Mouse (Mus musculus): Measurements from ENCODE around the gene Jarid2. TPM values are rescaled to one million over a fixed set of nuclear protein-coding genes. Genes with fewer than 3 reads are reported as not detected.

The Jarid2 gene
- total and polyA plus RNA-seq, 3 experiments, result 7.3 to 24.5 (median 20.2) TPM

DNA sequence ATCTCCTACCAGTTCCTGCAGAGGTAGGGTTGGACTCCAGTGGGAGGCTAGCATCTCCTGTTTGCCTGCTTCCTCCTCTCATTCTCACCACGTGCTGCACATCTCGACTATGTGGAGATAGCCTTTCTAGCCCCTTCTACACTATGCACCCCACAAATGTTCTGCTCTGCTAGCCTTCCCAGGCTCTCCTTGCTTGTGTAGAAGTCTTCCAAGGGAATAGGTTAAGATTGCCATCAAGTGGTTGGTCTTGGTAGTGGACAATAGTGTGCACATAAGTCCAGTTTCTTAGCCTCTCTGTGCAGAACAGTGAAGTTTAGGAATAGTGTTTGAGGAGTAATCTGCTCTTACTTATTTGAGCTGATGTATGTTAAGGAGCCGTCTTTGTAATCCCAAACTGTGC, 104.1 kb downstream of the Jarid2 start:
- TF ChIP-seq CTCF (IDR thresholded peaks at IDR 0.05), result peak; percentile 88
- TF ChIP-seq EP300 (IDR thresholded peaks at IDR 0.05; ENCODE audit: insufficient read depth, low read depth, low read length), result no peak
- TF ChIP-seq POLR2A (IDR thresholded peaks at IDR 0.05; ENCODE audit: insufficient read depth, low read depth, low read length), result no peak
- no peak overlapping the region for H3K27ac ChIP-seq
- peaks cover 5% of the 10 kb centered on the region for H3K4me1 ChIP-seq (ENCODE audit: control insufficient read depth, insufficient read depth, low read length)
- peak; percentile 18 to 34 for DNase-seq
- peaks cover 5% of the 10 kb centered on the region for H3K36me3 ChIP-seq (ENCODE audit: control insufficient read depth, insufficient read depth, low read length)
- H3K9ac ChIP-seq (ENCODE audit: low read depth, low read length), result no peak overlapping the region
- H3K27me3 ChIP-seq (ENCODE audit: control insufficient read depth, insufficient read depth, low read length), result no peaks in the 10 kb centered on the region
- intact Hi-C loops (cut with DNase I), result loop anchor here (1.0 to 5.0 kb wide), 4 partner anchors 75 to 1038 kb away; no protein-coding TSS in a partner anchor
- 26% methylated on average over 3 of the region's 3 CpGs for WGBS
- peaks cover 6% of the 10 kb centered on the region for H3K79me2 ChIP-seq (replicated peaks; ENCODE audit: control insufficient read depth, insufficient read depth, low read length)
- no peak overlapping the region for H3K4me3 ChIP-seq

DNA sequence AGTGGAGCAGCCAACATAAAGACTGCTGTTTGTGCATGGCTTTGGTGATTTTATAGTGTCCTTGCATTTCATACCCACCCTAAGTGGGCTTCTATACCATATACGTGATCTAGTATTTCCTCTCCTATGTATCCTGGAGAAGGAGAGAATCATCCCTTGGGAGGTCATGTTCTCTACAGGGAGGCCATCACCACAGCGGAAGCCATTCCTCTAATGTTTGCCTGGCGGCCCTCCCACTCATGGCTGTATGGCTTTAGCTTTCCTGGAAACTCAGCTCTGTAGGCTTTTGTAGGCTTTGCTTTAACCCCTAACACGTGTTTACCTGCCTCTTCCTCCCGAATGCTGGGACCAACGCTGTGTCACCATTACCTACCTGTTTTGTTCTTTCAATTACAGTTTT, 108.2 kb downstream of the Jarid2 start:
- Histone ChIP-seq H3K9ac (ENCODE audit: low read depth, low read length) (no peak overlapping the region), H3K27ac (no peak overlapping the region), H3K36me3 (ENCODE audit: control insufficient read depth, insufficient read depth, low read length) (peaks cover 22% of the 10 kb centered on the region), H3K4me3 (no peak overlapping the region), H3K4me1 (ENCODE audit: control insufficient read depth, insufficient read depth, low read length) (peaks cover 9% of the 10 kb centered on the region), H3K79me2 (replicated peaks; ENCODE audit: control insufficient read depth, insufficient read depth, low read length) (peaks cover 5% of the 10 kb centered on the region; the same call in 1 of the 2 replicates), H3K27me3 (ENCODE audit: control insufficient read depth, insufficient read depth, low read length) (no peaks in the 10 kb centered on the region)
- intact Hi-C loops (cut with DNase I), result no loop called here
- 82% methylated on average over 6 of the region's 6 CpGs for WGBS
- DNase-seq, result no peak
- no peak for TF ChIP-seq EP300 (IDR thresholded peaks at IDR 0.05; ENCODE audit: insufficient read depth, low read depth, low read length)
- no peak for TF ChIP-seq POLR2A (IDR thresholded peaks at IDR 0.05; ENCODE audit: insufficient read depth, low read depth, low read length)
- no peak for TF ChIP-seq CTCF (IDR thresholded peaks at IDR 0.05)

DNA sequence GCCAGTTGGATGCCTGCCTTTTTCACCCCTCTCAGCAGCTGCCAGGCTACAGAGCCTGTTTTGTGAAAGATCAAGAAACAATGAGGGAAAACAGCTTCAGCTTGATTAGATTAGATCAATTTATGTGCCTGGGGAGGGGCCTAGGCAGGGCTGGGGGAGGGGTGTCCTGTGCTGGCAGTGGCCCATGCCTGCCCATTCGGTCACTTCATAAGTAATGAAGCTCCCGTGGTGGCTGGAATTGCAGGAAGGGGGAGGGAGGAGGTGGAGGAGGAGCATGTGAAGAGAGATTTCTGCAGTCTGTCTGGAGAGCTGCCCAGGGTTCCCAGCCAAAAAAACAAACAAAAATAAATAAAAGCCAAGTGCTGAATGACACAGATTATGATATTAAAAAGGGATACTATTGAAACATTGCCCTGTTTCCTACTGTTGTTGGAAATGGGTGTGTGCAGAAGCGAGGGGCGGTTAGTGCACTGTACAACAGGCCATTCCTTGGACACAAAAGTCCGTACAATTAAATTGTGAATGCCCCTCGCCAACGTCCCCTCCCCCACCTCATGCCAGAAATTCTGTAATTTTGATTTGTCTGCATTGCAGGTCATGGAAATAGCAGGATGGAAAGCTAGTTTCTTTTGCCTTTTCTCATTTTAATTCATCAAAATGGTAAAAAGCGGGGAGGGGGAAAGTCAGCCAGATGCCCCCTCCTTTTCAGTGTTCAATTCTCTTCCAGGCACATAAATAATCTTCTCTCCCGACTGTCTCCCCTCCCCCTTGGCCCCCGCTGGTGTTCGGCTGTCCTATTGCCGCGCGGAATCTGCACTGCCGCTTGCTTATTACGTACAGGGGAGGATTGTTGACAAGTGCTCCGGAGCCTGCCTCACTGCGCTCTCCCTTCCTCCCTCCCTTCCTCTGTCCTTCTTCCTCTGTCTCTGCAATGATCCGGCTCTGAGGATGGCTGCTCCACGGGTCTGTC, 110.9 kb downstream of the Jarid2 start:
- Histone ChIP-seq H3K27me3 (ENCODE audit: control insufficient read depth, insufficient read depth, low read length) (no peaks in the 10 kb centered on the region), H3K27ac (peak overlapping the region; percentile 50), H3K79me2 (replicated peaks; ENCODE audit: control insufficient read depth, insufficient read depth, low read length) (peaks cover 5% of the 10 kb centered on the region; the same call in 1 of the 2 replicates), H3K9ac (ENCODE audit: low read depth, low read length) (peak overlapping the region; percentile 55; the same call in 1 of the 2 replicates), H3K4me3 (peak overlapping the region; percentile 28), H3K4me1 (ENCODE audit: control insufficient read depth, insufficient read depth, low read length) (peaks cover 8% of the 10 kb centered on the region), H3K36me3 (ENCODE audit: control insufficient read depth, insufficient read depth, low read length) (peaks cover 28% of the 10 kb centered on the region)
- DNase-seq, result peak; percentile 84 to 88
- WGBS, result 2% methylated on average over 20 of the region's 20 CpGs
- intact Hi-C loops (cut with DNase I), result loop anchor here (5.0 kb wide), 3 partner anchors 47 to 107 kb away; no protein-coding TSS in a partner anchor
- TF ChIP-seq CTCF (IDR thresholded peaks at IDR 0.05) (no peak), EP300 (IDR thresholded peaks at IDR 0.05; ENCODE audit: insufficient read depth, low read depth, low read length) (peak; percentile 76)

GRCm38 (mm10) chr13:44851426-44851825, 122.2 kb downstream of the Jarid2 start:
- WGBS, result 72% methylated on average over 2 of the region's 2 CpGs
- TF ChIP-seq EP300 (IDR thresholded peaks at IDR 0.05; ENCODE audit: insufficient read depth, low read depth, low read length) (no peak), POLR2A (IDR thresholded peaks at IDR 0.05; ENCODE audit: insufficient read depth, low read depth, low read length) (no peak), CTCF (IDR thresholded peaks at IDR 0.05) (no peak)
- DNase-seq, result no peak
- peaks cover 11% of the 10 kb centered on the region for H3K36me3 ChIP-seq (ENCODE audit: control insufficient read depth, insufficient read depth, low read length)
- intact Hi-C loops (cut with DNase I), result no loop called here
- H3K27ac ChIP-seq, result no peak overlapping the region
- H3K79me2 ChIP-seq (replicated peaks; ENCODE audit: control insufficient read depth, insufficient read depth, low read length), result peaks cover 5% of the 10 kb centered on the region
- no peak overlapping the region for H3K4me3 ChIP-seq
- H3K27me3 ChIP-seq (ENCODE audit: control insufficient read depth, insufficient read depth, low read length), result no peaks in the 10 kb centered on the region
- H3K4me1 ChIP-seq (ENCODE audit: control insufficient read depth, insufficient read depth, low read length), result no peaks in the 10 kb centered on the region; the same call in none of the 2 replicates
- H3K9ac ChIP-seq (ENCODE audit: low read depth, low read length), result no peak overlapping the region

DNA sequence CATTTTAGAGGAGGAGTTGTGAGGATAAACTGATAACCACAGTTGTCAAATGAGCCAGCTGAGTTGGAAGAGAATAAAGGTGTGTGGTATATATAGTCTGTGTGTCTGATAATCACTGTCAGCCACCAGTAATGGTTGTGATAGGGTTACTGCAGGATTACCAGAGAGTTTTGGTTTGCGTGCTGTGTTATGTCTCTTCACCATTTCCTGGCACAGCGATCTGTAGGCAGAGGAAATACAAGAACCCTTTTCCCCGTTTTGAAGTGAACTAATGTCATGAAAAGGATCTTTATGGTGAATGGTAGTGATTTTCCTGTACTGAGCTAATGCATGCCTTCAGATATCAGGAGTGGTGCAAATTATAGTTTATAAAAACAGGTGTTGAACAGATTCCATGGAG, 122.8 kb downstream of the Jarid2 start:
- TF ChIP-seq EP300 (IDR thresholded peaks at IDR 0.05; ENCODE audit: insufficient read depth, low read depth, low read length) (no peak), CTCF (IDR thresholded peaks at IDR 0.05) (no peak), POLR2A (IDR thresholded peaks at IDR 0.05; ENCODE audit: insufficient read depth, low read depth, low read length) (no peak)
- Histone ChIP-seq H3K4me1 (ENCODE audit: control insufficient read depth, insufficient read depth, low read length) (peaks cover 3% of the 10 kb centered on the region), H3K36me3 (ENCODE audit: control insufficient read depth, insufficient read depth, low read length) (peaks cover 15% of the 10 kb centered on the region), H3K79me2 (replicated peaks; ENCODE audit: control insufficient read depth, insufficient read depth, low read length) (peaks cover 8% of the 10 kb centered on the region), H3K9ac (ENCODE audit: low read depth, low read length) (no peak overlapping the region), H3K27ac (no peak overlapping the region), H3K27me3 (ENCODE audit: control insufficient read depth, insufficient read depth, low read length) (no peaks in the 10 kb centered on the region), H3K4me3 (no peak overlapping the region)
- intact Hi-C loops (cut with DNase I), result no loop called here
- DNase-seq, result no peak
- WGBS, result 51% methylated on average over 3 of the region's 3 CpGs

DNA sequence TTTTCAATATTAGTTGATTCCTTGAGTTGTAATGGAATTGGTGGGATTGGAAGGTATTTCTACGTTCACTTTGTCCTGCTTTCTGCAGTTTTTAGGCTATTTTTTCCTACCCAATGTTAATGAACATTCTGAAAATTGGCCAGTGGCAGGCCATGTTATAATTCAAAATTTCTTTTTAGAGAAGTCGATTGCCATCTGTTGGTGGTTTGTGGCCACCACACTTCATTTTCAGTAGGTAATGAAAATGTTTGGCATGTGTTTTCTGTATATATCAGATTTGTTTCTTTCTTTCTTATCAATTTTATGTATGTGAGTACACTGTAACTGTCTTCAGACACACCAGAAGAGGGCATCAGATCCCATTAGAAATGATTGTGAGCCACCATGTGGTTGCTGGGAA, 136.3 kb downstream of the Jarid2 start:
- TF ChIP-seq EP300 (IDR thresholded peaks at IDR 0.05; ENCODE audit: insufficient read depth, low read depth, low read length) (no peak), CTCF (IDR thresholded peaks at IDR 0.05) (peak; percentile 27; the same call in 1 of the 2 replicates)
- Histone ChIP-seq H3K27ac (no peak overlapping the region), H3K27me3 (ENCODE audit: control insufficient read depth, insufficient read depth, low read length) (no peaks in the 10 kb centered on the region), H3K79me2 (replicated peaks; ENCODE audit: control insufficient read depth, insufficient read depth, low read length) (peaks cover 4% of the 10 kb centered on the region), H3K4me1 (ENCODE audit: control insufficient read depth, insufficient read depth, low read length) (peaks cover 4% of the 10 kb centered on the region; the same call in 1 of the 2 replicates), H3K36me3 (ENCODE audit: control insufficient read depth, insufficient read depth, low read length) (peaks cover 16% of the 10 kb centered on the region), H3K4me3 (no peak overlapping the region), H3K9ac (ENCODE audit: low read depth, low read length) (no peak overlapping the region)
- intact Hi-C loops (cut with DNase I), result no loop called here
- WGBS, result 89% methylated on average over 2 of the region's 2 CpGs
- no peak for DNase-seq

Data from heart, adult 2 months (tissue).